Mouse (Mus musculus) embryonic facial prominence, embryonic 10.5 days (tissue): ENCODE measurements at regions not wholly inside any gene's neighbourhood (a gene's known extent, or its start where the extent isn't known, plus 50 kb on each side); places are given as distances from the start of the nearest gene placed in this dataset.
"Not testable (repeated sequence)": the region's sequence is repeated elsewhere in the genome, so short reads cannot be mapped to it uniquely, and the experiment has no call there.

ENCODE experiments used
- DNase-seq: peaks from one replicate; pipeline ENCODE4 v3.0.0-alpha.2; 2017; ENCODE audit warnings: low spot score
- H3K27ac ChIP-seq: fragments of 300-500 bp; sonication (generic); replicated peaks from 2 replicates; pipeline ENCODE4 v1.5.1; 2016; ENCODE audit warnings: mild to moderate bottlenecking
- H3K27me3 ChIP-seq: fragments of 300-500 bp; sonication (generic); replicated peaks from 2 replicates; pipeline ENCODE4 v1.6.1; 2016; ENCODE audit warnings: low read depth, mild to moderate bottlenecking; ENCODE audit not compliant: poor library complexity, severe bottlenecking
- H3K36me3 ChIP-seq: fragments of 300-500 bp; sonication (generic); replicated peaks from 2 replicates; pipeline ENCODE4 v1.6.1; 2016; ENCODE audit warnings: mild to moderate bottlenecking, moderate library complexity
- H3K4me1 ChIP-seq: fragments of 300-500 bp; sonication (generic); 2 replicates; pipeline ENCODE4 v1.6.1; 2016
- H3K4me3 ChIP-seq: fragments of 300-500 bp; sonication (generic); 2 replicates; pipeline ENCODE4 v1.5.1; 2016; ENCODE audit warnings: mild to moderate bottlenecking, moderate library complexity
- H3K9me3 ChIP-seq: fragments of 300-500 bp; sonication (generic); 2 replicates; pipeline ENCODE4 v1.6.1; 2016; ENCODE audit warnings: mild to moderate bottlenecking
- WGBS: fragments of 180-500 bp; shearing (Covaris S2); methylation state at CpG from one replicate; pipeline ENCODE4 v1.1.7; 2016; 5-methylcytosine and 5-hydroxymethylcytosine counted together

- H3K36me3 ChIP-seq = no peaks in the 10 kb centered on the region
- no peaks in the 10 kb centered on the region for H3K27me3 ChIP-seq
- WGBS = 23% methylated on average over 6 of the region's 6 CpGs
- DNase-seq = peak; percentile 77
- H3K4me1 ChIP-seq = peaks cover 73% of the 10 kb centered on the region
- H3K4me3 ChIP-seq = 0 out of 2 replicates have a peak overlapping the region, but pooled peaks have one; percentile 11
- no peaks in the 10 kb centered on the region for H3K9me3 ChIP-seq
- peak overlapping the region; percentile 85 for H3K27ac ChIP-seq
Observed at GRCm38 (mm10) chr2:166291266-166291665, 135.8 kb upstream of the Sulf2 start.

- Histone ChIP-seq H3K4me3 (no peak overlapping the region), H3K27me3 (no peaks in the 10 kb centered on the region), H3K9me3 (no peaks in the 10 kb centered on the region), H3K4me1 (peaks cover 69% of the 10 kb centered on the region), H3K27ac (peak overlapping the region; percentile 85), H3K36me3 (no peaks in the 10 kb centered on the region)
- no peak for DNase-seq
- WGBS = 39% methylated on average over 9 of the region's 9 CpGs
Observed at GRCm38 (mm10) chr2:166290826-166291225, 135.4 kb upstream of the Sulf2 start.

GRCm38 (mm10) chr2:166289198-166289597, 133.7 kb upstream of the Sulf2 start:
- 75% methylated on average over 6 of the region's 6 CpGs for WGBS
- Histone ChIP-seq H3K4me3 (no peak overlapping the region), H3K36me3 (no peaks in the 10 kb centered on the region), H3K4me1 (peaks cover 52% of the 10 kb centered on the region), H3K9me3 (no peaks in the 10 kb centered on the region), H3K27me3 (no peaks in the 10 kb centered on the region), H3K27ac (peak overlapping the region; percentile 66)
- DNase-seq = no peak

DNA sequence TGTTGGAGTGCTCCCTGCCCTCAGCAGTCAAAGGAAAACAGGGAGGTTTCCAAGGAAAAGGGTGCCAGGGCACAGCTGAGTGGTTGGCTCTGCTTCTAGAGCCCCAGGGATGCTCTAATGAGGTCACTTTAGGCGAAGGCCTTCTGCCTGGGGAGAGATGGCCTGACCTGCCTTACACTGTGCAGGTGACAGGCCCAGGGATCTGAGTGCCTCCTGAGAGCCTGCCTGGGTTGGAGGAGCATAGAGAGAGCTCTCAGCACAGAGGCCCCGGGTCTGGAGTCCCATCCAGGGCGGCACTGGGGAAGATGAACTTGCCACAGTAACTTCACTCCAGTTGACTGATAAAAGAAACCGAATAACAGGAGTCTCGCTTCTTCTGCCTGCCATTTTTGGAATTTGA, 125.7 kb upstream of the Sulf2 start:
- not testable (repeated sequence) for H3K27me3 ChIP-seq, H3K36me3 ChIP-seq, DNase-seq, H3K9me3 ChIP-seq, H3K4me3 ChIP-seq
- 50% methylated on average over 1 of the region's 5 CpGs for WGBS
- peaks cover 24% of the 10 kb centered on the region for H3K4me1 ChIP-seq
- H3K27ac ChIP-seq = peak overlapping the region; percentile 73; the same call in 1 of the 2 replicates

DNA sequence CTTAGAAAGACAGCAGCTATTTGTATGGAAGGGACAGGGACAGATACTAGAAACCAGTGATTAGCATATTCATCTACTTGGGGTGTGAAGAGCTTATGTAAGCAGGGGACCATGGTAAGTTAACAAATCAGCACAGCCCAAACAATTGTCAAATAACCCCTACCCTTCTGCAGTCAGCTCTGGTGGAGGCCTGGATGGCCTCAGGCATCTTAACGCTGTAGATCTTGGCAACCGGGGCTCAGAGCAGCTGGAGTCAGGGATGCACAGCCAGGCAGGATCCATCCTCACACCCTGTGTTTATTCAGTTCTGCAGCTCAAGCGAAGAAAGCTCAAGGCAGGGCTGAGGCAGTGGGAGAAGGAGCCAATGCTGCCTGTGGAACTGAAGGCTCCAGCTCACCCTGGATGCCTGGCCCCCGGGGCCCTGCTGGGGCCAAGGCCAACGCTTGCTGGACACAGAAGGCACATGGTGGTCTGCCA, 125.2 kb upstream of the Sulf2 start:
- 0 out of 2 replicates have a peak, but pooled peaks cover 3% of the 10 kb centered on the region for H3K27me3 ChIP-seq
- no peaks in the 10 kb centered on the region for H3K36me3 ChIP-seq
- peaks cover 24% of the 10 kb centered on the region for H3K4me1 ChIP-seq
- H3K4me3 ChIP-seq = no peak overlapping the region
- H3K27ac ChIP-seq = peak overlapping the region; percentile 73; the same call in 1 of the 2 replicates
- WGBS = 31% methylated on average over 5 of the region's 5 CpGs
- peaks cover 2% of the 10 kb centered on the region; the same call in 1 of the 2 replicates for H3K9me3 ChIP-seq
- DNase-seq = no peak

GRCm38 (mm10) chr2:166279676-166280075, 124.2 kb upstream of the Sulf2 start:
- Histone ChIP-seq H3K27ac (0 out of 2 replicates have a peak overlapping the region, but pooled peaks have one; percentile 19), H3K4me3 (no peak overlapping the region), H3K9me3 (peaks cover 2% of the 10 kb centered on the region; the same call in 1 of the 2 replicates), H3K4me1 (peaks cover 29% of the 10 kb centered on the region), H3K27me3 (0 out of 2 replicates have a peak, but pooled peaks cover 10% of the 10 kb centered on the region), H3K36me3 (no peaks in the 10 kb centered on the region)
- WGBS = 87% methylated on average over 15 of the region's 15 CpGs
- no peak for DNase-seq

DNA sequence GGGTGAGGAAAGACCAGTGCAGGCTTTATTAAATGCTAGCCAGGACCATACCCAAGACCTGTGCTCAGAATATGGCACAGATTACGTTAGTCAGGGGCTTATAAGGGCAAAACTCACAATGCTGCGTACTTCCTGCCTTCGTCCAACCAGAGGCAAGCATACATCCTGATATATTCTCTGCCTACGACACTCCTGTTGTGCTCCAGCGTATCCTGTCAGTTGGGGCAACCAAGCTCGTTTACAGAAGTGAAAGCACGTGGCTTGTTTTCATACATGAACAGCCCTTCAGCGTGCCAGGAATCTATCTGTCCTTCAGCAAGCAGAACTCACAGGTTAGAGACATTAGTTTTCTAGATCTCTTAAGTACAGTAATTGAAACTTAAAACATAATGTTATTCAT, 119.9 kb upstream of the Sulf2 start:
- Histone ChIP-seq H3K4me3 (no peak overlapping the region), H3K27ac (0 out of 2 replicates have a peak overlapping the region, but pooled peaks have one; percentile 14), H3K36me3 (no peaks in the 10 kb centered on the region), H3K27me3 (0 out of 2 replicates have a peak, but pooled peaks cover 15% of the 10 kb centered on the region), H3K9me3 (peaks cover 2% of the 10 kb centered on the region; the same call in 1 of the 2 replicates), H3K4me1 (peaks cover 38% of the 10 kb centered on the region)
- no peak for DNase-seq
- 90% methylated on average over 8 of the region's 8 CpGs for WGBS

GRCm38 (mm10) chr2:166274016-166274346, 118.5 kb upstream of the Sulf2 start:
- Histone ChIP-seq H3K27ac (0 out of 2 replicates have a peak overlapping the region, but pooled peaks have one; percentile 31), H3K36me3 (no peaks in the 10 kb centered on the region), H3K4me1 (peaks cover 41% of the 10 kb centered on the region), H3K27me3 (0 out of 2 replicates have a peak, but pooled peaks cover 15% of the 10 kb centered on the region), H3K4me3 (no peak overlapping the region), H3K9me3 (no peaks in the 10 kb centered on the region)
- WGBS = 79% methylated on average over 2 of the region's 2 CpGs
- DNase-seq = no peak

DNA sequence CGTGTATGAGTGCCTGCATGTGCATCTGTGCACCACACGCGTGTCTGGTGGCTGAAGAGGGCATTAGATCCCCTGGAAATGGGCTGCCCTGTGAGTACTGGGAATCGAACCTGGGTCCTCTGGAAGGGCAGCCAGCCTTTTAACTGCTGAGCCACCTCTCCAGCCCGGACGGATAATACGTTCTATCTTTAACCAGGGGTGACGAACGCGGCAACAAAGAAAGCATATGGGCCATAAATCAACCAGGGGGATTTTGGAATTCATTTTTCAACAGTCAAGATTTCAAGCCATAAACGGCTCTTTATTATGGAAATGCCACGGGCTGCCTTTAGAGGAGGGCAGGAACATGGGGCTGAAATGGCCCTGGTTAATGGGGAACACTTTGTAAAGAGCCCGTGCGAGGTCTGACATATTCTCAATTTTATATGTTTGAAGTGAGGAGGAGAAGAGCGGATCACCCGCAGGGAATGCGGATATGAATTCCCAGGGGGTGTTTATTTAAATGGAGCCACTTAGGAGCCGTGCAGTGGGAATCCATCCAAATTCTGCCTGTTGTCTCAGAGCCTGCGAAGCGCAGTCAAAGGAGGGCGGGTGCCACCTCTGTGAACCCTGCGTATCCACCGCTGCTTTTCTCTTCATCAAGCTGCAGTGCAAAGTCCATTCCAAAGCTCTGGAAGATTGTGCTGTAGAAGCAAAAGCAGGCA, 118.0 kb upstream of the Sulf2 start:
- 0 out of 2 replicates have a peak overlapping the region, but pooled peaks have one; percentile 31 for H3K27ac ChIP-seq
- no peaks in the 10 kb centered on the region for H3K36me3 ChIP-seq
- no peak overlapping the region for H3K4me3 ChIP-seq
- WGBS = 77% methylated on average over 23 of the region's 23 CpGs
- H3K27me3 ChIP-seq = 0 out of 2 replicates have a peak, but pooled peaks cover 15% of the 10 kb centered on the region
- DNase-seq = no peak
- H3K4me1 ChIP-seq = peaks cover 41% of the 10 kb centered on the region
- no peaks in the 10 kb centered on the region for H3K9me3 ChIP-seq

GRCm38 (mm10) chr2:166272841-166273240, 117.4 kb upstream of the Sulf2 start:
- Histone ChIP-seq H3K4me3 (no peak overlapping the region), H3K36me3 (no peaks in the 10 kb centered on the region), H3K27me3 (0 out of 2 replicates have a peak, but pooled peaks cover 15% of the 10 kb centered on the region), H3K9me3 (no peaks in the 10 kb centered on the region), H3K4me1 (peaks cover 39% of the 10 kb centered on the region), H3K27ac (no peak overlapping the region)
- no peak for DNase-seq
- WGBS = 79% methylated on average over 1 of the region's 1 CpGs

- Histone ChIP-seq H3K4me3 (no peak overlapping the region), H3K27ac (no peak overlapping the region), H3K9me3 (no peaks in the 10 kb centered on the region), H3K36me3 (no peaks in the 10 kb centered on the region), H3K27me3 (0 out of 2 replicates have a peak, but pooled peaks cover 15% of the 10 kb centered on the region), H3K4me1 (peaks cover 45% of the 10 kb centered on the region)
- DNase-seq = no peak
- 89% methylated on average over 7 of the region's 7 CpGs for WGBS
Observed at GRCm38 (mm10) chr2:166272190-166272543, 116.7 kb upstream of the Sulf2 start.

DNA sequence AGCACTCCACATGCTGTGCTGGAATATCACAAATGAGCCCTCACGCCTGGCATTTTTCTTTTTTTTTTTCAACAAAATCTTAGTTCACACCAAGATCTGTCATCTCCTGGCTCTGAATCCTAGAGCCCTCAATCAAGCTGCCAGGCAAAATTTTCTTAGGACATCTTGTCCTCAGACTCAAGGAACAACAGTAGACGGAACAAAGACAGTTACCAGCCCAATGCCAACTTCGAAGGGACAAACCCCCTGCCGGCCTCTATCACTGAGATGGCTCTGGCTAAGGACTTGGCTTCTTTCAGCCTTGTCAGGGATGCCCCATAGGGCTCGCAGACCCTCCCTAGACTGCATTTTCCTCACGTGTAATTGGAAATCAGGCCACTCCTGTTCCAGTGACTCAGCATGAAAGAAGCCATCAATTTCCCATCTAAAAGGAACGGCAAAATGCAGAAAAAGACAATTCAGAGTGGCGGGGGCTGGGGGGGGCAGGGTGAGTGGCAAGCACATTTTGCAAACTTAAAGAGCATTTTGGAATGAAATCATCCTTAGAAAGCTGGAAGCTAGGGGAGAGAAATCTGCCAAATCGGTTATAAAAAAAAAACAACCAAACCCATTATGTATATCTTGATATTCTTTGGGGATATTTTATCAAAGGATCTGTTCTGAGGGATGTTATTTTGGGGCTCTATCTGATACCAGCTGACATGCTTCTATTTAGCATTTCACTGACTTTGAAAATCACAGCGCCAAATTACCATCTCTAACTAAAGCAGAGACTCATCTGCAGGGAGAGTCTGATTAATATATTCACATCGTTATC, 116.1 kb upstream of the Sulf2 start:
- Histone ChIP-seq H3K4me3 (no peak overlapping the region), H3K36me3 (no peaks in the 10 kb centered on the region), H3K27ac (peak overlapping the region; percentile 30), H3K27me3 (0 out of 2 replicates have a peak, but pooled peaks cover 15% of the 10 kb centered on the region), H3K4me1 (peaks cover 50% of the 10 kb centered on the region), H3K9me3 (no peaks in the 10 kb centered on the region)
- DNase-seq = no peak
- WGBS = 61% methylated on average over 11 of the region's 11 CpGs
